ENCODE assay signal across 22 mouse cellular contexts in the genomic region with DNA sequence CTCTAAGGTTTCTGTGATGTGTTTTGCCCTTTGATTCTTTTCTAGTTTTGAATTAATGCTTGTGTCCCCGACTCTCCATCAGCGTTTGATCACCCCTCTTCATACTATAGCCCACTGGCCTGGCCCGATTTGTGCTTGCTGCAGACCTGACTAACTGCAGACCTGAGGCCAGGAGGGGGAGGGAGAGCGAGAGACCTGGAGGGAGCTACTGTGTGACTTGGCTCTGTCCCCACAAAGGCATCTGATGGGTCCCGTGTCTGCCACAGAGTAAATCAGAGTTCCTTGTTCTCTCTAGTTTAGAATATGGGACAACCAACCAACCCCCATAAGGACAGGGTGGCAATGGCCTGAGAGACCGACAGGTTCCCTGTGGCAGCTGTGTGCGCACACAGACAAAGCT.
DNase-seq lines count a peak whose midpoint lies in the region; TF ChIP-seq lines count a peak whose summit lies in the region.
"Had no signal": no experiment of that assay in that cellular context is flagged by ENCODE, and none has a peak within 500 bp of the region (broad histone marks: within the 10 kb centered on the region; RNA-seq: fewer than 3 reads in every experiment).

No protein-coding gene starts in this region.

- no peak for TF ChIP-seq POLR2A in kidney, adult 2 months (IDR thresholded peaks at IDR 0.05; ENCODE audit: low read depth, low read length)
- no peak for TF ChIP-seq POLR2A in olfactory bulb, adult 2 months (IDR thresholded peaks at IDR 0.05; ENCODE audit: insufficient read depth, low read depth, low read length)

- 70% methylated on average over 7 of the region's 7 CpGs for WGBS in kidney, adult 2 months
- 80% methylated on average over 7 of the region's 7 CpGs for WGBS in olfactory bulb, adult 2 months

- TF ChIP-seq CTCF in kidney, adult 2 months (conservative IDR thresholded peaks at IDR 0.05; ENCODE audit: insufficient read depth, insufficient read length, low read depth, low read length) = no peak
- TF ChIP-seq CTCF in olfactory bulb, adult 2 months (IDR thresholded peaks at IDR 0.05; ENCODE audit: insufficient read depth, low read depth, low read length) = no peak

- H3K4me3 ChIP-seq in kidney, adult 2 months (ENCODE audit: insufficient read depth, low read depth, low read length) = no peak overlapping the region
- H3K4me3 ChIP-seq in olfactory bulb, adult 2 months (ENCODE audit: insufficient read depth, low read depth, low read length) = no peak overlapping the region
- H3K4me3 ChIP-seq: embryonic facial prominence, embryonic 12.5 days; embryonic facial prominence, embryonic 15.5 days; erythroblast, embryonic 14.5 days; forebrain, embryonic 12.5 days; forebrain, embryonic 15.5 days; heart, embryonic 13.5 days; hindbrain, embryonic 15.5 days; intestine, embryonic 15.5 days had no signal

- H3K27me3 ChIP-seq in kidney, adult 2 months (replicated peaks; ENCODE audit: control insufficient read depth, insufficient read depth, low read length) = no peaks in the 10 kb centered on the region
- H3K27me3 ChIP-seq: embryonic facial prominence, embryonic 12.5 days; embryonic facial prominence, embryonic 15.5 days; forebrain, embryonic 15.5 days; hindbrain, embryonic 15.5 days; intestine, embryonic 15.5 days had no signal

- DNase-seq in adrenal gland, adult 2 months = peak; percentile 19
- DNase-seq in adrenal gland, adult 8-10 months = no peak
- DNase-seq in cerebellum, postnatal 25 days = peak; percentile 40 to 66
- DNase-seq in cerebellum, postnatal 36 days = no peak
- peak; percentile 21 for DNase-seq in kidney, adult 2 months
- DNase-seq in kidney, adult 9 months = no peak
- no peak for DNase-seq in frontal cortex, adult 2 months (ENCODE audit: extremely low spot score in 1 of 2, low spot score in 1 of 2)
- DNase-seq: cerebellum, adult 11-12 months; gastrocnemius, postnatal 10 days; gastrocnemius, postnatal 36 days; heart, adult 11 months; heart, postnatal 14 days; heart, postnatal 4 days had no signal

- H3K27ac ChIP-seq in kidney, adult 2 months (ENCODE audit: insufficient read depth, low read depth, low read length) = peak overlapping the region; percentile 24; the same call in 1 of the 2 replicates
- H3K27ac ChIP-seq in olfactory bulb, adult 2 months (ENCODE audit: insufficient read depth, low read depth, low read length) = peak overlapping the region; percentile 12; the same call in 1 of the 2 replicates
- H3K27ac ChIP-seq: embryonic facial prominence, embryonic 12.5 days; embryonic facial prominence, embryonic 15.5 days; forebrain, embryonic 12.5 days; forebrain, embryonic 15.5 days; heart, embryonic 13.5 days; hindbrain, embryonic 15.5 days; intestine, embryonic 15.5 days had no signal

- 0 out of 2 replicates have a peak, but pooled peaks cover 2% of the 10 kb centered on the region for H3K4me1 ChIP-seq in kidney, adult 2 months (ENCODE audit: control insufficient read depth, insufficient read depth, low read length)
- H3K4me1 ChIP-seq in olfactory bulb, adult 2 months (ENCODE audit: control insufficient read depth, insufficient read depth, low read length) = peaks cover 21% of the 10 kb centered on the region
- H3K4me1 ChIP-seq: forebrain, embryonic 12.5 days; forebrain, embryonic 15.5 days had no signal

- no peaks in the 10 kb centered on the region for H3K36me3 ChIP-seq in kidney, adult 2 months (ENCODE audit: control insufficient read depth, insufficient read depth, low read length)
- H3K36me3 ChIP-seq: embryonic facial prominence, embryonic 12.5 days; embryonic facial prominence, embryonic 15.5 days; forebrain, embryonic 12.5 days; forebrain, embryonic 15.5 days; heart, embryonic 13.5 days; hindbrain, embryonic 15.5 days; intestine, embryonic 15.5 days had no signal

Comparison
In these comparisons a context has a peak if more than half of its experiments do, and no peak if none do; other contexts are left out.
1. DNase-seq: peak in adrenal gland, adult 2 months (single experiment), cerebellum, postnatal 25 days (2 of 2) and kidney, adult 2 months (single experiment); none in adrenal gland, adult 8-10 months (single experiment), cerebellum, postnatal 36 days (0 of 2), kidney, adult 9 months (single experiment) and frontal cortex, adult 2 months (0 of 2).